Mouse (Mus musculus) stomach, embryonic 14.5 days (tissue): ENCODE results near the gene Add1. TPM values are rescaled to one million over a fixed set of nuclear protein-coding genes. Genes with fewer than 3 reads are reported as not detected.
A peak's percentile ranks its signal among the peaks of the same experiment; 100 is the strongest.
"Not testable (repeated sequence)": the region's sequence is repeated elsewhere in the genome, so short reads cannot be mapped to it uniquely, and the experiment has no call there.

Experiments used
- ATAC-seq: fragments of 200-750 bp; cut with Nextera tagmentation; 2 replicates; pipeline ENCODE4 v1.8.0; 2017; ENCODE audit warnings: low read depth, moderate TSS enrichment; ENCODE audit not compliant: insufficient number of reproducible peaks, insufficient read depth, low FRiP score
- H3K27ac ChIP-seq: fragments of 300-500 bp; sonication (generic); 2 replicates; pipeline ENCODE4 v1.5.1; 2014; ENCODE audit warnings: mild to moderate bottlenecking, low read length, moderate library complexity, mixed read lengths
- H3K27me3 ChIP-seq: fragments of 300-500 bp; sonication (generic); 2 replicates; pipeline ENCODE4 v1.6.1; 2014; ENCODE audit warnings: low read length, control low read depth, mixed read lengths; ENCODE audit not compliant: control insufficient read depth, insufficient read depth
- H3K36me3 ChIP-seq: fragments of 300-500 bp; sonication (generic); 2 replicates; pipeline ENCODE4 v1.6.1; 2014; ENCODE audit warnings: mild to moderate bottlenecking, control low read depth, low read length, moderate library complexity, mixed read lengths; ENCODE audit not compliant: control insufficient read depth, insufficient read depth
- H3K4me1 ChIP-seq: fragments of 300-500 bp; sonication (generic); 2 replicates; pipeline ENCODE4 v1.6.1; 2014; ENCODE audit warnings: low read length, control low read depth, mixed read lengths; ENCODE audit not compliant: control insufficient read depth, insufficient read depth
- H3K4me2 ChIP-seq: fragments of 300-500 bp; sonication (generic); replicated peaks from 2 replicates; pipeline ENCODE4 v1.6.1; 2014; ENCODE audit warnings: low read depth, low read length, control low read depth
- H3K4me3 ChIP-seq: fragments of 300-500 bp; sonication (generic); 2 replicates; pipeline ENCODE4 v1.5.1; 2014; ENCODE audit warnings: low read depth, low read length, control low read depth
- H3K9ac ChIP-seq: fragments of 300-500 bp; sonication (generic); replicated peaks from 2 replicates; pipeline ENCODE4 v1.6.1; 2014; ENCODE audit warnings: low read depth, mild to moderate bottlenecking, control low read depth, low read length, moderate library complexity, mixed read lengths
- H3K9me3 ChIP-seq: fragments of 300-500 bp; sonication (generic); 2 replicates; pipeline ENCODE4 v1.6.1; 2016; ENCODE audit warnings: low read depth, low read length, control low read depth; ENCODE audit not compliant: control insufficient read depth
- WGBS: fragments of 180-500 bp; shearing (Covaris S2); extraction: QIAGEN DNeasy Blood & Tissue Kit; methylation state at CpG from one replicate; pipeline ENCODE4 v1.1.7; 2014; 5-methylcytosine and 5-hydroxymethylcytosine counted together
- polyA plus RNA-seq: library from polyadenylated mRNA; unstranded; fragments of >200 nt; fragmentation: Nextera tagmentation; extraction: Ambion mirVana; gene quantifications from 2 replicates; pipeline ENCODE4 v1.2.1, GENCODE M21; 2014

The Add1 gene
- polyA plus RNA-seq, 1 experiment from 2014 or later, result 193 TPM

DNA sequence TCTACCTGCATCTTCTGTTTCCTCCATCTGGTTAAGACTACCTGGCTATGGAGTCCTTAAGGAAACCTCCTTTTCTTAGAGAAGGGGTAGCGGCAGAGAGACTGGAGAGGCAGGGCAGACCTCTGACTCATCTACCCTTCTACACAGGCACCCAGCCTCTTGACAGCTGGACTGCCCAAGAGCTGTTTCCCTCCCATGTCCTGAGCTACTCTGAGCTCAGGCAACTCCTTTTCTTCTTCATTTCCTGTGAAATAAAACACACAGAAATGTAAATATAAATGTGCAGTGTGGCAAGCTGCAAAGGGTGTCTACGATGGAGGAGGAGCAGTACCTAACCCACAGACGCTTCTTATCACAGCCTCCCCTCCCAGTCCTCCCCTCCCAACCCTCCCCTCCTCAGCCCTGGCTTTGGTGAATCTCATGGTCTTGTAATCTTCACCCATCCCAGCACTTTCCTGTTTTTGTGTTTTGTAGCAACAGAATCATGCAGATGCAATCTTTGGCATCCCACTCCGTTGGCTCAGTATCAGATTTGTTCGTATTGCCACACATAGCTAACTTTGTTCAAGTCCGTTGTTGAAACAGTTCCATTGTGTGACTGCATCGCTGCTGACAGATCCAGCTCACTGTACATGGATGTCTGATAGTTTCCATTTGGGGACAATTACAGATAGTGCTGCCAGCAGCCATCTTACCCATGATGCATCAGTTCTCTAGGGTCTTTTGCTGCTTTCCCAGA is 7.8 kb upstream of the Add1 start:
- 52% methylated on average over 7 of the region's 7 CpGs for WGBS
- Histone ChIP-seq H3K4me3 (no peak overlapping the region), H3K4me2 (no peak overlapping the region), H3K27ac (peak overlapping the region; percentile 29; the same call in 1 of the 2 replicates), H3K36me3 (peaks cover 26% of the 10 kb centered on the region), H3K4me1 (no peaks in the 10 kb centered on the region; the same call in 1 of the 2 replicates), H3K27me3 (no peaks in the 10 kb centered on the region), H3K9ac (no peak overlapping the region), H3K9me3 (no peaks in the 10 kb centered on the region)
- ATAC-seq, result peak; percentile 28; the same call in 1 of the 2 replicates

DNA sequence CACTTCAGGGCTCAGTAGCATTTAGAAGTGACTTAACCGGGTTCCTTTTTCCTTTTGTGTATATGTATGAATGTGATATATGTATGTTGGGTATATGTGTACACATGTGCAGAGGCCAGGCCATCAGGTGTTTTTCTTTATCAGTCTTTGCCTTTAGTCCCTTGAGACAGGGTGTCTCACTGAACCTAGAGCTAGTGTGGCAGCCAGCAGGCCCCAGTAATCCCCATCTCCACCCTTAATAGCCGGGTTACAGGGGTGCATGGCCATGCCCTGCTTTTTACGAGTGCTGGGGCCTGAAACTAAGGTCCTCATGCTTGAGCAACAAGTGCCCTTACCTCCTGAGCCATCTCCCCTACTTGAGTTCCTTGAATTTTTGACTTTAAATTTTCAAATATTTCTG is 1.9 kb upstream of the Add1 start:
- H3K36me3 ChIP-seq, result no peaks in the 10 kb centered on the region
- no peaks in the 10 kb centered on the region for H3K9me3 ChIP-seq
- H3K27ac ChIP-seq, result no peak overlapping the region
- no peak for ATAC-seq
- peaks cover 10% of the 10 kb centered on the region; the same call in 1 of the 2 replicates for H3K4me1 ChIP-seq
- WGBS, result 91% methylated on average over 3 of the region's 3 CpGs
- no peak overlapping the region for H3K9ac ChIP-seq
- H3K4me3 ChIP-seq, result no peak overlapping the region
- no peaks in the 10 kb centered on the region for H3K27me3 ChIP-seq
- H3K4me2 ChIP-seq, result no peak overlapping the region

DNA sequence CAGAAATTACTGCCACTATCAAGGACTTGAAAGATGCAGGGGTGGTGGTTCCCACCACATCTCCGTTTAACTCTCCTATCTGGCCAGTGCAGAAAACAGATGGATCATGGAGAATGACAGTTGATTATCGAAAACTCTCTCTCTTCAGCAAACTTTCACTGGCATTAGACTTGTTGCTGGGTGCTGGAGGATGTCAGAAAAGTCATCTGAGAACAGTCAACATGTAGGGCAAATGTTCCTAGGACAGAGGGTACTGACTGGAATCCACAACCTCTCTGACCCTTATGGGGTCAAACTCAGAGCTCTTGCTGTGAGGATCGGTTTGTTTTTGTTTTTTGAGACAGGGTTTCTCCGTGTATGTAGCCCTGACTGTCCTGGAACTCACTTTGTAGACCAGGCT is 896 bp upstream of the Add1 start:
- peak overlapping the region; percentile 64 for H3K4me2 ChIP-seq
- 30% methylated on average over 3 of the region's 4 CpGs for WGBS
- H3K4me1 ChIP-seq, result peaks cover 10% of the 10 kb centered on the region; the same call in 1 of the 2 replicates
- H3K9ac ChIP-seq, H3K9me3 ChIP-seq, H3K27me3 ChIP-seq, H3K36me3 ChIP-seq, ATAC-seq: not testable (repeated sequence)
- H3K4me3 ChIP-seq, result peak overlapping the region; percentile 70
- peak overlapping the region; percentile 66; the same call in 1 of the 2 replicates for H3K27ac ChIP-seq

DNA sequence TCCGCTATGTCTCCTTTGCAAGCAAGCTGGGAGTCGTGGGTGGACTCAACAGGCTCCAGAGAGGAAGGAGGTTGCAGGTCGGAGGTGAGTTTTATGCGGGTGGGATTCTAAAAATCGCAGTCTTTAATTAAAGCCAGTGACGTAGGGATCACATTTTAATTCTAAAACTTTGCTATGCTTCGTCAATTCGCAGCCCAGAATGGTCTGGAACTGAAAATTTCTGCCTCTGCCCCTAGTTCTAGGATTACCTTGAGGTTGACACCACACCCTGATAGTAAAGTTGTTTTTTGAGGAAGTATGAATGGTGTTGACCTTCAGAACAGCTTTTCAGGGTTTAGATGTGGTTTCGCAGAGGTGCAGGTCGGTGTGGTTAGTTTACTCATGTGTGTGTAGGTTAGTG is 1.3 kb downstream of the Add1 start:
- Histone ChIP-seq H3K36me3 (no peaks in the 10 kb centered on the region; the same call in 1 of the 2 replicates), H3K4me1 (peaks cover 10% of the 10 kb centered on the region; the same call in 1 of the 2 replicates), H3K4me3 (peak overlapping the region; percentile 70), H3K9me3 (no peaks in the 10 kb centered on the region), H3K27ac (no peak overlapping the region; the same call in 1 of the 2 replicates), H3K9ac (peak overlapping the region; percentile 92; the same call in 1 of the 2 replicates), H3K4me2 (peak overlapping the region; percentile 55), H3K27me3 (no peaks in the 10 kb centered on the region)
- 35% methylated on average over 10 of the region's 10 CpGs for WGBS
- ATAC-seq, result no peak

DNA sequence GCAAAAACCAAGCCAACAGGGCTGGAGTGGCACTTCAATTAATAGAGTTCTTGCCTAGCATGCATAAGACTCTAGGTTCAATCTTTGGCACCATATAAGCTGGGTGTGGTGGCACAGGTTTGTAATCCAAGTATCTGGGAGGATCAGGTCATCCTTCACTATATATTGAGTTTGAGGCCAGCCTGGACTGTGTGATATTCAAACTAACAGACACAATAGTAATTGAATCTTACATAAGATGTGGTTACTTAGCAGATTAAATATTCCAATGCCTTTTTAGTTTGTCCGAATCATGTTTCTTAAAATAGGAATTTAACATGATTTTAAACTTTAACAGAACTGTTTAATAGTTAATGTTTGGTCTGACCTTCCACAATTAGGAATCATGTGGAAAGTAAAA is 2.8 kb downstream of the Add1 start:
- WGBS, result 88% methylated on average over 1 of the region's 1 CpGs
- Histone ChIP-seq H3K36me3 (no peaks in the 10 kb centered on the region; the same call in 1 of the 2 replicates), H3K9ac (no peak overlapping the region), H3K27me3 (no peaks in the 10 kb centered on the region), H3K4me3 (no peak overlapping the region), H3K27ac (no peak overlapping the region), H3K9me3 (no peaks in the 10 kb centered on the region), H3K4me2 (no peak overlapping the region), H3K4me1 (peaks cover 10% of the 10 kb centered on the region; the same call in 1 of the 2 replicates)
- no peak for ATAC-seq

DNA sequence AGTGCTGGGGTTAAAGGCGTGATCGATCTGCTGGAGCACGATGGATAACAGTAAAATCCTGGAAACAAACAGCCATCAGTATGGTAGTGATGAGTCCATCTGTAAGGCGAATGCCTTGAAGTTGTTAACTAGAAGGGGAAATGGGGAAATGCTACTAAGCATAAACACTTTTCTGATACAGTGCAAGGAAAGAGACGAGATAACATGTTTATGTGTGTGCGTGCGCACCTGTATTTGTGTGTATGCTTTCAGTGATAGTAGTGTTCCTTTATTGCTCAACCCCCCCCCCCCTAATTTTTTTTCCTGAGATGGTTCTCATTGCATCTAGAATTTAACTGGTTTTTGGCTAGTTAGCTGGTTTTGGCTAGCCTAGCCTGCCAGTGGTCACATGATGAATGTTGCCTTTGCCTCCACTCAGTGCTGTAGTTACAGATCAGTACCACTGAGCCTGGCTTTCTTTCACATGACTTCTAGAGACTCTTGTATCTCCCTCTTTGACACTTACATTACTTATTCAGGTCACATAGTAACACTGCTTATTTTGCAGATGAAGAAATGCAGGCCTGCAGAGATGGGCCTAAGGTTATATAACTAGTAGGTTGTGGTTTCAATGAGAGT is 4.7 kb downstream of the Add1 start:
- no peaks in the 10 kb centered on the region; the same call in 1 of the 2 replicates for H3K36me3 ChIP-seq
- H3K27ac ChIP-seq, result no peak overlapping the region
- no peaks in the 10 kb centered on the region for H3K9me3 ChIP-seq
- H3K4me3 ChIP-seq, result no peak overlapping the region
- H3K27me3 ChIP-seq, result no peaks in the 10 kb centered on the region
- no peak overlapping the region for H3K4me2 ChIP-seq
- ATAC-seq, result no peak
- WGBS, result 97% methylated on average over 7 of the region's 7 CpGs
- H3K4me1 ChIP-seq, result peaks cover 13% of the 10 kb centered on the region; the same call in 1 of the 2 replicates
- H3K9ac ChIP-seq, result no peak overlapping the region

DNA sequence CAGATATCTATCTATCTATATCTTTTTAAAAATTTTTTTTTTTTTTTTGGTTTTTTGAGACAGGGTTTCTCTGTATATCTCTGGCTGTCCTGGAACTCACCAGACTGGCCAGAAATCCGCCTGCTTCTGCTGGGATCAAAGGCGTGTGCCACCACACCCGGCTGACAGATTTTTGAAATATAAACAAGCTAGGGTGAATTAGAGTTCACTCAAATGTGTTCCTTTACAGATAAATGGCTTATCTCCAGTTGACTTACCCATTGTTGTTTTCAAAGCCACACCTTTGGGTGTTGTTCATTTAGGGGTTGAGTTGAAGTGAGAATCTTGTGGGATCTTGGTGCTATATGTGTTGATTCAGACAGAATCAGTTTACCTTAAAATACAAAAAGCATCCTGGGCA is 5.9 kb downstream of the Add1 start:
- H3K4me3 ChIP-seq, result no peak overlapping the region
- no peak overlapping the region for H3K27ac ChIP-seq
- H3K9me3 ChIP-seq, result no peaks in the 10 kb centered on the region
- 33% methylated on average over 3 of the region's 3 CpGs for WGBS
- no peak overlapping the region for H3K4me2 ChIP-seq
- H3K27me3 ChIP-seq, result no peaks in the 10 kb centered on the region
- H3K9ac ChIP-seq, result no peak overlapping the region
- H3K4me1 ChIP-seq, result peaks cover 13% of the 10 kb centered on the region; the same call in 1 of the 2 replicates
- no peaks in the 10 kb centered on the region; the same call in 1 of the 2 replicates for H3K36me3 ChIP-seq
- no peak for ATAC-seq

DNA sequence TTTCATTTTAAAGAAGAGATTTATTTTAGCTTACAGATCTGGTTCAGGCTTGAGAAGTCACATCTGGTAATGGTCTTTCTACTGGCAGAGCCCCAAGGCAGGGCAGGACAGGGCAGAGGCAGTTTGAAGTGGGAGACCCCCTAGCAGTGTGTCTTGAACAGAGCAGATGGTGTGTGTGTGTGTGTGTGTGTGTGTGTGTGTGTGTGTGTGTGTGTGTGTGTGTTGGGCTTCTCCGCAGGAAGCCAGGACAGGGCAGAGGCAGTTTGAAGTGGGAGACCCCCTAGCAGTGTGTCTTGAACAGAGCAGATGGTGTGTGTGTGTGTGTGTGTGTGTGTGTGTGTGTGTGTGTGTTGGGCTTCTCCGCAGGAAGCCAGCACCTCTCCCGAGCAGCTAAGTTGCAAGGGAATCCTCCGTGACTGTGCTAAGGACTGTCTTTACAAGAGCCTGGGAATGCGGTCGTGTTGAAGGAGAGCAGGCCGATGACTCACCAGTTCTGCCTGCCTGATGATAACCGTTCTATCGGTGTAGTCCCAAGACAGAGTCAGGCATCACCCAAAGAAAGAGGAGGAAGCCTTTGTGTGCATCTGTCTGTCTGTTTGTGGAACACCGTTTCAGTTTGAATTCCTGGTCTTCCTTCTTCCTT is 8.3 kb downstream of the Add1 start:
- not testable (repeated sequence) for H3K27me3 ChIP-seq, H3K4me2 ChIP-seq, H3K36me3 ChIP-seq, H3K9me3 ChIP-seq, H3K4me1 ChIP-seq, H3K9ac ChIP-seq, H3K4me3 ChIP-seq
- H3K27ac ChIP-seq, result peak overlapping the region; percentile 70; the same call in 1 of the 2 replicates
- 17% methylated on average over 10 of the region's 10 CpGs for WGBS
- peak; percentile 87 for ATAC-seq
